Mouse (Mus musculus) small intestine, adult 10 weeks (tissue): ENCODE data around the gene Ovol3. TPM values are rescaled to one million over a fixed set of nuclear protein-coding genes. Genes with fewer than 3 reads are reported as not detected.

Experiments
- polyA plus RNA-seq: library from polyadenylated mRNA; stranded (reverse); fragments of 350-450 nt; fragmentation: Illumina TruSeq; extraction: RNeasy Lipid Tissue Mini Kit (QIAGEN cat#74804); gene quantifications from one replicate; pipeline ENCODE4 v1.2.3, GENCODE M21; 2014; ENCODE audit warnings: low replicate concordance

Gene Ovol3
- polyA plus RNA-seq: not detected

DNA sequence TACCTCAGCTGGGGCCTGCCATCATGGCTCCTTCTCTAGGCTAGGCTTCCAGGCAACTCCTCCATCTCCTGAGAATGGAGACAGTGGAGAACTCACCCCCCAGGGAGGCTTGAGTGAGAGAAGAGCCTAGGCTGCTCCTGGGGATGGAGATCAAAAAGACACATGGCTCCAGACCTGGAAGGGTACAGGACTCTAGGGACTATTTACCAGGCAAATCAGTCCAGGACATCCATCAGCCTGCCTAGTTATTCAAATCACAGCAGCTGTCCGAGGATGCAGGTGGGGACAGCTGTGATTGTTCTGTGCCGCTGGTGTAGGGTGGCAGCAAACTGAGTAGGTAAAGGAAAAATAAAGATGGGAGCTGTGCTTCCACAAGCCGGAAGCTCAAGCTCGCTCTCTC is at the start of gene Ovol3:
Gene Ovol3 (minus strand): TSS at position 101 of the 400 bp plus-strand sequence.

DNA sequence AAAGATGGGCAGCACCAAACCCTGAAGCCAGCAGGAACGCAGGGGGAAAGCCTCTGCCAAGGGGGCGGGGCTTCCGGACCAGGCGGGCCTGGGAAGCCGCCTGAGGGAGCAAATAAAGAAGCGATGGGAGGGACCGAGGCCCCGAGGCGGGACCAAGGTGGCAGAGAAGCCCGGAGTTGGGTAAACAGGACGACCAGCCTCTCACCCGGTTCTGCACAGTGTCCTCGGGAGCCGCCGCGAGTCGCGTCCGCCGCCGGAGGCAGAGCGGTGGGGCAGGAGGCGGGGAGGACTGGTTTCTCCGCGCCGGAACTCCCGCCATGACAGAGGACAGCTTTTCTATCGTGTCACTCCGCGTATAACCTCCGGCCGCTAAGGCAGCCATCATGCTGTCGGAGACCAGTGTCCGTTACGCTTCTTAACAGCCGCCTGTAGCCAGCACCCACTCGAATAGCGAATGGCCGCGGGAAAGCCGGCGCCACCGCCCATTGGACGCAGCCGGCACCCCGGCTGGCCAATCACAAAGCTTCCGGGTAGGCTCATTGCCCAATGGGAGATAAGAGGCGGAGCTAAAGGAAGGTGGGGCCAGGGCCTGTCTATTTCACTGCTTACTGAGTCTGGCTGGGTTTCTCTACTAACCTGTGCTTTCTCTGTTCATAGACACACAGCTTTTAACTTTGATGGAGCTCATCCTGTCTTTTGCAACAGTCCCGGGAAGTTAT is 44.6 kb upstream of the Ovol3 start, which contains the start of the genes Thap8 and Wdr62:
Gene Thap8 (plus strand): TSS at position 144 of the 719 bp plus-strand sequence.
Gene Wdr62 (minus strand): TSS at position 469 of the 719 bp plus-strand sequence.

GRCm38 (mm10) chr7:30231669-30232454 is 3.7 kb downstream of the Ovol3 start, which contains the start of the genes Polr2i and Tbcb:
Gene Polr2i, plus strand, starts transcription at chr7:30231948.
Gene Tbcb, minus strand, starts transcription at chr7:30232272.

GRCm38 (mm10) chr7:30198481-30198971 is 37.0 kb downstream of the Ovol3 start, which contains the start of gene Capns1:
Gene Capns1, minus strand, starts transcription at chr7:30198811.

DNA sequence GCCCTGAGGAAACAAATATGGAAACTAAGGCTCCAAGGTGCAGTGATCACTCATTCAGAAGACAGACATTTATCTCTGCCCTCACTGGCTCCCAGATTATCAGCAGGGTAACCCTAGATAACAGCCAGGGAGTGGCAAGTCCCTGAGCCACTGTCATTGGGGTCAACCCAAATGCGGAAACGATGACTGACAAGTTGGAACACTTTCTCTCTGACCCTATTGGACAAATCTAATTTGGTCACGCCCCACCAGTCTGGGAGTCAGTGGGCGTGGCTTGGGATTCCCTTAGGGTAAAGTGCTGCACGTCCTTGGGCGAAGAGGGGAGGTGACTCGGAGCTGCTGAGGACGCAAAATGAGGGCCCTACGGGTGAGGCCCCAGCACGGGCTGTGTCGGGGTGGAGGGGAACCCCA is 51.6 kb downstream of the Ovol3 start, which contains the start of gene Cox7a1:
Gene Cox7a1 (plus strand): TSS at position 266 of the 411 bp plus-strand sequence.

Other genes with a start within 250 kb of the Ovol3 start
- gene Zfp14, start 184.3 kb downstream of the Ovol3 start, polyA plus RNA-seq: 2.1 TPM
- gene Zfp82, start 162.8 kb downstream of the Ovol3 start, polyA plus RNA-seq: 2.3 TPM
- gene Gm26920, start 145.3 kb downstream of the Ovol3 start, polyA plus RNA-seq: not detected
- 1.6 TPM for gene Zfp566, start 145.2 kb downstream of the Ovol3 start, polyA plus RNA-seq
- gene Zfp260, start 140.9 kb downstream of the Ovol3 start, polyA plus RNA-seq: 98.7 TPM
- 0.37 TPM for gene Zfp382, start 113.8 kb downstream of the Ovol3 start, polyA plus RNA-seq
- gene Zfp146, start 66.0 kb downstream of the Ovol3 start, polyA plus RNA-seq: 20.8 TPM
- 4.2 TPM for gene Cox7a1, start 51.6 kb downstream of the Ovol3 start, polyA plus RNA-seq
- 24.3 TPM for gene Capns1, start 36.9 kb downstream of the Ovol3 start, polyA plus RNA-seq
- not detected for gene Polr2i, start 3.8 kb downstream of the Ovol3 start, polyA plus RNA-seq
- 3.2 TPM for gene Tbcb, start 3.5 kb downstream of the Ovol3 start, polyA plus RNA-seq
- gene Thap8, start 44.4 kb upstream of the Ovol3 start, polyA plus RNA-seq: not detected
- gene Wdr62, start 44.7 kb upstream of the Ovol3 start, polyA plus RNA-seq: not detected
- 1.2 TPM for gene Clip3, start 56.0 kb upstream of the Ovol3 start, polyA plus RNA-seq
- gene Alkbh6, start 73.0 kb upstream of the Ovol3 start, polyA plus RNA-seq: 2.9 TPM
- 1.6 TPM for gene Syne4, start 79.1 kb upstream of the Ovol3 start, polyA plus RNA-seq
- 0.71 TPM for gene E130208F15Rik, start 86.0 kb upstream of the Ovol3 start, polyA plus RNA-seq
- 1.3 TPM for gene Sdhaf1, start 88.2 kb upstream of the Ovol3 start, polyA plus RNA-seq
- 0.41 TPM for gene Lrfn3, start 127.0 kb upstream of the Ovol3 start, polyA plus RNA-seq
- 2.8 TPM for gene Tyrobp, start 178.0 kb upstream of the Ovol3 start, polyA plus RNA-seq
- gene Hcst, start 184.1 kb upstream of the Ovol3 start, polyA plus RNA-seq: not detected
- 0.67 TPM for gene Nfkbid, start 186.0 kb upstream of the Ovol3 start, polyA plus RNA-seq
- 9.8 TPM for gene Aplp1, start 209.8 kb upstream of the Ovol3 start, polyA plus RNA-seq
- gene Kirrel2, start 222.0 kb upstream of the Ovol3 start, polyA plus RNA-seq: not detected
- gene Nphs1, start 222.6 kb upstream of the Ovol3 start, polyA plus RNA-seq: 0.15 TPM